Mouse (Mus musculus): ENCODE measurements around the gene Larp7. TPM values are rescaled to one million over a fixed set of nuclear protein-coding genes. Genes with fewer than 3 reads are reported as not detected.

The Larp7 gene
- total RNA-seq, 1 experiment = 39.1 TPM

DNA sequence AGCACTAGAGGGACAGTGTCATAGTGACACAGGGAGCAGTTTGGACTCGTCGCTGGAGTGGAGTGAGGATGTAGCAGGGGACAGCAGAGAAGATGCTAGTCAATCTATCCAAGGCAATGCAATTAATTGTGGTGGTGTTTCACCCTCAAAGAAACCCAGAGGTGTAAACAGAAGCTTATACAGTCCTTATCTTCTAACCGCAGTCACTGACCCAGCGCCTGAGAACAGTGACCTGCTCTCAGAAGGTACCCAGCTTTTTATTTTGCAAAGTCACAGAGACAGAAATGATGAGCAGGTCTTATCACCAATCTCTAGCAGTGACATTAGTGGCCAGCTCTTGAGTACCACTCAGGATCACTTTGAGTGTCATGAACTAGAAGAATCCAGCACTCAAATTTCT is 9.8 kb upstream of the Larp7 start:
- TF ChIP-seq MAFK (IDR thresholded peaks at IDR 0.05; ENCODE audit: insufficient read depth, low read depth, low read length) (no peak), HCFC1 (IDR thresholded peaks at IDR 0.05; ENCODE audit: borderline replicate concordance, insufficient read depth, low read length) (no peak), ZC3H11A (IDR thresholded peaks at IDR 0.05; ENCODE audit: borderline replicate concordance, low read depth, low read length) (no peak), CHD2 (IDR thresholded peaks at IDR 0.05; ENCODE audit: low read depth, low read length) (no peak), ZNF384 (IDR thresholded peaks at IDR 0.05; ENCODE audit: low read depth, low read length) (no peak)
- DNase-seq (ENCODE audit: low read depth, low spot score) = no peak
- H3K36me3 ChIP-seq (ENCODE audit: control insufficient read depth, insufficient read depth, low read length, poor library complexity, severe bottlenecking) = peaks cover 11% of the 10 kb centered on the region

DNA sequence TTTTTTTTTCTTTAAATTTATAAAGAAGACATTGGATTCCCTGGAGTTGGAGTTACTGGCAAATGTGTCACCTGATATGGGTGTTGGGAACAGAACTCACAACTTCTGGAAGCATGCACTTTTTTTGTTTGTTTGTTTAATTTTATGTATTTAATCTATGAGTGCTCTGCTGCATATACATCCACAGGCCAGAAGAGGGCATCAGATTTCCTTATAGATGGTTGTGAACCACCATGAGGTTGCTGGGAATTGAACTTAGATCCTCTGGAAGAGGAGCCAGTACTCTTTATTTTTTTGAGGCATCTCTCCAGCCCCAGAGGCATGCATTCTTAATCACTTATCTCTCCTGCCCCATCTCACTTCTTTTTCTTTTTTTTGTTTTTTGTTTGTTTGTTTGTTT is 5.1 kb upstream of the Larp7 start:
- Histone ChIP-seq H3K9ac (ENCODE audit: insufficient read depth, low read depth, low read length, poor library complexity, severe bottlenecking) (no peak overlapping the region), H3K9me3 (ENCODE audit: control insufficient read depth, insufficient read depth, low read depth, low read length) (no peaks in the 10 kb centered on the region), H3K4me3 (ENCODE audit: insufficient read depth in 1 of 2, low read depth in 1 of 2, low read length in 2 of 2, poor library complexity in 1 of 2, severe bottlenecking in 1 of 2) (no peak overlapping the region), H3K27ac (ENCODE audit: insufficient read depth, low read depth, low read length, poor library complexity, severe bottlenecking) (no peak overlapping the region), H3K4me1 (ENCODE audit: control insufficient read depth in 2 of 2, insufficient read depth in 2 of 2, low read length in 2 of 2, poor library complexity in 1 of 2) (0 out of 4 replicates have a peak, but pooled peaks cover 0 to 7% of the 10 kb centered on the region in 2 experiments), H3K36me3 (ENCODE audit: control insufficient read depth, insufficient read depth, low read length, poor library complexity, severe bottlenecking) (peaks cover 11% of the 10 kb centered on the region)
- DNase-seq (ENCODE audit: low read depth, low spot score) = no peak
- no peak for TF ChIP-seq CHD2 (IDR thresholded peaks at IDR 0.05; ENCODE audit: low read depth, low read length)
- no peak for TF ChIP-seq ZC3H11A (IDR thresholded peaks at IDR 0.05; ENCODE audit: borderline replicate concordance, low read depth, low read length)
- no peak for TF ChIP-seq ZNF384 (IDR thresholded peaks at IDR 0.05; ENCODE audit: low read depth, low read length)
- TF ChIP-seq HCFC1 (IDR thresholded peaks at IDR 0.05; ENCODE audit: borderline replicate concordance, insufficient read depth, low read length) = no peak
- no peak for TF ChIP-seq MAFK (IDR thresholded peaks at IDR 0.05; ENCODE audit: insufficient read depth, low read depth, low read length)
- in situ Hi-C loops (cut with MboI; ENCODE audit: low sequenced_read_pairs in 2 of 2, unreplicated experiment in 2 of 2) = no loop called here

More for the DNA sequence above, 9.8 kb upstream of the Larp7 start:
- H3K4me3 ChIP-seq (ENCODE audit: insufficient read depth in 1 of 2, low read depth in 1 of 2, low read length in 2 of 2, poor library complexity in 1 of 2, severe bottlenecking in 1 of 2) = no peak overlapping the region
- in situ Hi-C loops (cut with MboI; ENCODE audit: low sequenced_read_pairs in 2 of 2, unreplicated experiment in 2 of 2) = no loop called here
- H3K27ac ChIP-seq (ENCODE audit: insufficient read depth, low read depth, low read length, poor library complexity, severe bottlenecking) = no peak overlapping the region
- no peaks in the 10 kb centered on the region for H3K4me1 ChIP-seq (ENCODE audit: control insufficient read depth in 2 of 2, insufficient read depth in 2 of 2, low read length in 2 of 2, poor library complexity in 1 of 2)
- no peaks in the 10 kb centered on the region for H3K9me3 ChIP-seq (ENCODE audit: control insufficient read depth, insufficient read depth, low read depth, low read length)
- H3K9ac ChIP-seq (ENCODE audit: insufficient read depth, low read depth, low read length, poor library complexity, severe bottlenecking) = no peak overlapping the region

- DNase-seq (ENCODE audit: low read depth, low spot score) = no peak
- H3K4me3 ChIP-seq (ENCODE audit: insufficient read depth in 1 of 2, low read depth in 1 of 2, low read length in 2 of 2, poor library complexity in 1 of 2, severe bottlenecking in 1 of 2) = no peak overlapping the region
- H3K27ac ChIP-seq (ENCODE audit: insufficient read depth, low read depth, low read length, poor library complexity, severe bottlenecking) = no peak overlapping the region
Observed at GRCm38 (mm10) chr3:127554723-127555122, 1.6 kb upstream of the Larp7 start.

DNA sequence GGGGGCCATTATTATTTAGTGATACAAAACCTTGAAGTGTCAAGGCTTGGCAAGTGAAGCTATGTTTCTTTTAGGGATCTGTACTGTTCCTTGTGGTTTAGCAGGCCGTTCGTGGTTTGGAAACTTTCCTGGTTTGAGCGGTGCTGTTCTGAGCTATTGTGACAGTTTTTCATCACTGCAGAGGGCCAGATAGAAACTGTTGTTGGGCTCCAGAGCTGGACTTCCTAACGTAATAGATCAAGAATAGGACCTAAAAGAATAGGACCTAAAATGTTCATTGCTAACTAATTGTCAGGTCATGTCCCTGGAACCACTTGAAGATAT is 533 bp upstream of the Larp7 start:
- Histone ChIP-seq H3K4me3 (ENCODE audit: insufficient read depth in 1 of 2, low read depth in 1 of 2, low read length in 2 of 2, poor library complexity in 1 of 2, severe bottlenecking in 1 of 2) (peak overlapping the region; percentile 95), H3K36me3 (ENCODE audit: control insufficient read depth, insufficient read depth, low read length, poor library complexity, severe bottlenecking) (no peaks in the 10 kb centered on the region), H3K9ac (ENCODE audit: insufficient read depth, low read depth, low read length, poor library complexity, severe bottlenecking) (peak overlapping the region; percentile 88), H3K27ac (ENCODE audit: insufficient read depth, low read depth, low read length, poor library complexity, severe bottlenecking) (no peak overlapping the region), H3K4me1 (ENCODE audit: control insufficient read depth in 2 of 2, insufficient read depth in 2 of 2, low read length in 2 of 2, poor library complexity in 1 of 2) (peaks cover 2 to 10% of the 10 kb centered on the region in 2 experiments; a peak in 1 of 4 replicates), H3K9me3 (ENCODE audit: control insufficient read depth, insufficient read depth, low read depth, low read length) (no peaks in the 10 kb centered on the region)
- in situ Hi-C loops (cut with MboI; ENCODE audit: low sequenced_read_pairs in 2 of 2, unreplicated experiment in 2 of 2) = loop anchor here in 1 of 2 experiments (5.0 kb wide), 1 partner anchor 101 kb away; no protein-coding TSS in a partner anchor
- DNase-seq (ENCODE audit: low read depth, low spot score) = no peak
- TF ChIP-seq ZC3H11A (IDR thresholded peaks at IDR 0.05; ENCODE audit: borderline replicate concordance, low read depth, low read length) = no peak
- TF ChIP-seq ZNF384 (IDR thresholded peaks at IDR 0.05; ENCODE audit: low read depth, low read length) = no peak
- TF ChIP-seq MAFK (IDR thresholded peaks at IDR 0.05; ENCODE audit: insufficient read depth, low read depth, low read length) = no peak

More at GRCm38 (mm10) chr3:127554723-127555122, 1.6 kb upstream of the Larp7 start:
- Histone ChIP-seq H3K9ac (ENCODE audit: insufficient read depth, low read depth, low read length, poor library complexity, severe bottlenecking) (no peak overlapping the region; the same call in 1 of the 2 replicates), H3K4me1 (ENCODE audit: control insufficient read depth in 2 of 2, insufficient read depth in 2 of 2, low read length in 2 of 2, poor library complexity in 1 of 2) (peaks cover 2 to 10% of the 10 kb centered on the region in 2 experiments; a peak in 1 of 4 replicates), H3K9me3 (ENCODE audit: control insufficient read depth, insufficient read depth, low read depth, low read length) (no peaks in the 10 kb centered on the region), H3K36me3 (ENCODE audit: control insufficient read depth, insufficient read depth, low read length, poor library complexity, severe bottlenecking) (peaks cover 2% of the 10 kb centered on the region; the same call in 1 of the 2 replicates)
- TF ChIP-seq ZC3H11A (IDR thresholded peaks at IDR 0.05; ENCODE audit: borderline replicate concordance, low read depth, low read length) (no peak), CHD2 (IDR thresholded peaks at IDR 0.05; ENCODE audit: low read depth, low read length) (no peak), ZNF384 (IDR thresholded peaks at IDR 0.05; ENCODE audit: low read depth, low read length) (no peak), HCFC1 (IDR thresholded peaks at IDR 0.05; ENCODE audit: borderline replicate concordance, insufficient read depth, low read length) (no peak), MAFK (IDR thresholded peaks at IDR 0.05; ENCODE audit: insufficient read depth, low read depth, low read length) (no peak)
- in situ Hi-C loops (cut with MboI; ENCODE audit: low sequenced_read_pairs in 2 of 2, unreplicated experiment in 2 of 2) = loop anchor here in 1 of 2 experiments (5.0 kb wide), 1 partner anchor 102 kb away; no protein-coding TSS in a partner anchor
